Mouse (Mus musculus): ENCODE measurements around the gene Syce2. TPM values are rescaled to one million over a fixed set of nuclear protein-coding genes. Genes with fewer than 3 reads are reported as not detected.

Gene Syce2
- polyA plus RNA-seq (2017; shearing (Covaris generic)): 3.5 TPM

DNA sequence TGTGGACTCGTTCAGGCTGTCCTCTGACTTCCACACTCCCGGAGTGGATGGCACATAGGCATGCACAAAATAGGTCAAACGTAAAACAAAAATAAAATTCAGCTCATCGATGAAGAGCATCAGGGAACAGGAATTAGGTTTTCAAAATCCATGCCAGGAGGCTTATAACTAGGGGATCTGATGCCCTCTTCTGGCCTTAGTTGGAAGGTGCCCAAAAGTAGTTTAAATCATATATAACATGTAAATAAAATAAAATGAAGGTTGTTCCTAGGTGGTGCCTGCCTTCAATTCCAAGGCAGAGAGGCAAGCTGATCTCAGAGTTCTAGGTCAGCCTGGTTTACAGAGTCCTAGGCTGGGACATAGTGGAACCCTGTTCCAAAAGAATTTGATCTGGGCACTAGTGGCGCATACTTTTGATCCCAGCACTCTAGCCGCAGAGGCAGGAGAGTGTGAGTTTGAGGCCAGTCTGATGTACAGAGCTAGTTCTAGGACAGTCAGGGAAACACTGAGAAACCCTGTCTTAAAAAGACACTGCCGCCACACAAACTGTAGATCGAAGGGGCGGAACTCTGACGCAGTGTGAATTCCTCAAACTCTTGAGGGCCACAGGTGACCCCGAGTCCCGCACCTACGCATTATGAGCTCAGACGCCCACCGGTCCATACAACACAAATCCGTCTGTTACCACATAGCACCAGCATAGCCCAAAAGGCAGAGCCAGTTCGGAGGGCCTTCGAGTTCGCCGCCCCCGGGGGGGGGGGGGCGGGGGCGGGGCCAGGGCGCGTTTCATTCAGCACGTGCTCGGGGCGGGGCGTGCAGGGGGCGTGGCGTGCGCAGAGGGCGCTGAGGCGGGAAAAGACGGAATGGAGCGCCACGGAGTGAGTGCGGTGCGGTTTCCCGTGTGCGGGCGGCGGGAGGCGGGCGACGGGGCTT lies at the start of gene Syce2:
Gene Syce2, plus strand, starts transcription at position 736 of the 933 bp plus-strand sequence.

GRCm38 (mm10) chr8:84822723-84823122 lies 49.2 kb upstream of the Syce2 start, which contains the start of gene Dand5:
Gene Dand5, minus strand, starts transcription at chr8:84822823.

DNA sequence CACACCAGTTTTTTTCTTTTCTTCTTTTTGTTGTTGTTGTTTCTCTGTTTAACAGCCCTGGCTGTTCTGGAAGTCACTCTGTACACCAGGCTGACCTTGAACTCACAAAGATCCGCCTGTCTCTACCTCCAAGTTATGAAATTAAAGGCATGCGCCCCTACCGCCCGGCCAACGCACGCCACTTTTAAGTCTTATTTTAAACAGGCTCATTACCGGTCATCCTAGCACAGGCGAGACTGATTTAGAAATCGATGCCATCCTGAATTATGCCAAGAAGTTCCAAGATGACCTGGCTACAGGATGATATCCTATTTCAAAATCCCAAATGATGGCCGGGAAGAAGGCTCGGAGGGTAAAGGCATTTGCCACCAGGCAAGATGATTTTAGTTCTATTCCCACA lies 40.4 kb upstream of the Syce2 start, which contains the start of gene Gadd45gip1:
Gene Gadd45gip1, plus strand, starts transcription at position 33 of the 400 bp plus-strand sequence.

DNA sequence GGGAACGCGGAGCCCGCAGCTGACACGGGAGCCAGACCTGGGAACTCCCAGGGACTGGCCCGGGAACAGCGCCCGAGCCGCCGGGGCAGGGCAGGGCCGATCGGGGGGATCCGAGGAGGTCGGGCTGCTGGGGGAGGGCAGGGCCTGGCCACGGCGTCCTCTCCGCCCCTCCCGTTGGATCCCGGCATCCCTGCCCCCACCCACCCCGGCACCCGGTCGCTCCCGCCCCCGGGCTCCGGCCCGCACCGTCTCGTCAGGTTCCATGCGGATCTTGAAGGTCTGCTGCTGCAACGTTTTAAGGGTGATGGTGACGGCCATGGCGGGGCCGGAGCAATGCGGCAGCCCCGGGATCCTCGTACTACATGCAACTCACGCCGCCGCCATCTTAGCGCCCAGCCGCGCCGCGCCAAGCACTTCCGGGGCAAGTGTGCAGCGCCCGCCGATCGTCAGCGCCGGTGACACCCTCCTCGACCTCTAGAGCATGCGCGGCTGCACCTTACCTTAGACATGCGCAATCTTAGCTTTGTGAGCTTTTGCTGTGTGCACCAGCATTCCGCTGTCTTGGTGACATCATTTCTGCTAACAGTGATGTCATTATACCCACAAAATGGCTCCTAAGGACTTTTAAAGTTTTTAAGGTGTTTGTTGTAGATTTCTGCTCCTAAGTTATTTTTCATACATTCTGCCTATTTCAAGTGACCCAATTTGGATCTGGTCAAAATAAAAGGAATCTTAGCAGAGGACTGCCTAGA lies 31.5 kb upstream of the Syce2 start, which contains the start of gene Rad23a:
Gene Rad23a, minus strand, starts transcription at position 418 of the 752 bp plus-strand sequence.

DNA sequence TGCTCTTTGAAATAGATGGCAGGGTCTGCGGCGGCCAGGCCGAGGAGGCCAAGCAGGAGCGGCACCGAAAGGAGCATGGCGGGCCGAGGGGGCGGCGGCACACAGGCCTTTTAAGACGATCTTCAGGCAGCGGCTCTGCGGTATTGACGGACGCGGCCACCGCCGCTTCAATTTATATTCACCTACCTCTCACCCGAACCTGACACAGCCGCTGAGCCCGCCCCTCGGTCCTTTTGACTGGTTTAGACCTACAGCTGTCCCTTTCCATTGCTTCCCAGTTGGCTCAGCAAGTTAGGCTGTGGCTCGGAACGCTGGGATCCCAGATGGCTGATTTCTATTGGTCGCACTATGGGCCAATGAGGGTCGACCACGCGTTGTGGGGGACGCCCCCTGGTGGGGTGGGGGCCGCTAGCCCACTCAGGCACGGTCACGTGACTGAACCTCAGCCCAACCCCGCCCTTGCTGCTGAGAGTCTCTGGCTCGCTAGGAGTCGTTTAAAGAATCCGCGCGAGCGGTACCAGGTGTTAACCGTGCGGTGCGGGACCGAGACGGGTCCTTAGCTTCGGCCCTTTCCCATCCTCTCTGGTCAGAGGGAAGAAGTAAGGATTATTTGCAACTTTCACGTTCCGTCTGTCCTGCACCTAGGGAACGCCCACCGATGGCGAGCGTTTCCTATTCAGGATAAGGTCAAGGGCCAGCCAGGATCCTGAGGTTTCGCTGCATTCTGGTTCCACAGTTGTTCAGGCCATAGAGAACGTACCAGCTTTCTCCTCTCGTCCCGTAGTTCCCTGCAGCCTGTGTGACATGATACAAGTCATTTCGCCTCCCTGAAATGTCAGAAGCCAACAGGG lies 25.0 kb upstream of the Syce2 start, which contains the start of gene Calr:
Gene Calr, minus strand, starts transcription at position 213 of the 851 bp plus-strand sequence.

GRCm38 (mm10) chr8:84856864-84857441 lies 15.0 kb upstream of the Syce2 start, which contains the start of gene Farsa:
Gene Farsa, plus strand, starts transcription at chr8:84856989.

GRCm38 (mm10) chr8:84893709-84894134 lies 21.8 kb downstream of the Syce2 start, which contains the start of gene Gcdh:
Gene Gcdh, minus strand, starts transcription at chr8:84893921.

GRCm38 (mm10) chr8:84901752-84902151 lies 29.8 kb downstream of the Syce2 start, which contains the start of gene Klf1:
Gene Klf1, plus strand, starts transcription at chr8:84901928.

DNA sequence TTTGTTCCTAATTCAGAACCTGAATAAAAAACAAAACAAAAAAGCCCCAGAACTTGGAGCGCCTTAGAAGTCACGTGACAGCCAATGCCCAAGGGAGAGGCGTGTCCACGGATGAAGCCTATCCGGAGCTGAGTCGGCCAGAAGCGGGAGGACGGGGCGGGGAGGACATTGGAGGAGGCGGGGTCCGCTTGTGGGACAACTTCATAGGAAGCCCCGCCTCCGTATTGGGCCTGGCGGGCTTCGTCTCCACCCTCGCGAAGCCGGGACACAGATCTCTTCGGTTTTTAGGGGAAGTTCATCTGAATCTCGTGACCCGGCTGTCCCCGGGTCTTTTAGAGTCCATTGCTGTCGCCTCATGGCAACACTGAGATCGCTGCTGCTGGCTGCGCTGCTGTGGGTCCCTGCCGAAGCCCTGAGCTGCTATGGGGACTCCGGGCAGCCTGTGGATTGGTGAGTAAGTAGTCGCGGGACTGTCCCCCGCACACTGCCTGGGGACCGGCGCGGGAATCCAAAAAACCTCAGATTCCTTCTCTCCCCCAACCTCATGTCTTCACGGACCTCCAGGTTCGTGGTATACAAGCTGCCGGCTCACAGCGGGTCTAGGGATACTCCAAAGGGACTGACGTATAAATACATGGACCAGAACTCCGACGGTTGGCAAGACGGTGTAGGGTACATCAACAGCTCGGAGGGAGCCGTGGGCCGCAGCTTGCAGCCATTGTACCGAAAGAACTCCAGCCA lies 36.7 kb downstream of the Syce2 start, which contains the start of gene Dnase2a:
Gene Dnase2a, plus strand, starts transcription at position 140 of the 741 bp plus-strand sequence.

DNA sequence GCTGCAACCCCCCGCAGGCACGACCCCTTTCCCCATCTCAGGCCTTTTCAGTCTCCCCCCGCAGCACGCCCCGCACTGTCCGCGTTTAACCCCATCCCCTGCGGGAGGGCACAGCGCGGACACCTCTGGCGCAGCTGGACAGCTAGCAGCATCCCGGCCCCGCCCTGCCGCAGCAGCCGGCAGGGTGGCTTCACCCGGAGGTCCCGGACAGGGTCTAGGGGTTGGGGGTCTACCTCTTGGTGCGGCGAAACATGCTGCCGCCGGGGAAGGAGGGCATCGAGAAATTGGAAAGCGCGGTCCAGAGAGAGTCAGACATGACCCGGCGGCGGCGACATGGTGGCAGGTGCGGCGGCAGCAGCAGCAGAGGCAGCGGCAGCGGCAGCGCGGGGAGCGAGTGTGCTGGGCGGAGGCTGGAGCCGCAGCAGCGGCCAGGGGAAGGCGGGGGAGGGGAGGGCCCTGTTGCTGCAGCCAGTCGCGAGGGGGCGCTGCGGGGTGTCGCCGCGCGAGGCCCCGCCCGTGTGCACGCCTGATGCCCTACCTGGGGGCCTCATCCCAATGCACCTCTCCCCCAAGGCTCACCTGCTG lies 65.1 kb downstream of the Syce2 start, which contains the start of gene Mast1:
Gene Mast1, minus strand, starts transcription at position 398 of the 585 bp plus-strand sequence.

Other genes with a start within 250 kb of the Syce2 start
- 473 TPM for gene Ier2, start 209.3 kb upstream of the Syce2 start, polyA plus RNA-seq (2017; shearing (Covaris generic))
- gene Trmt1, start 185.8 kb upstream of the Syce2 start, polyA plus RNA-seq (2017; shearing (Covaris generic)): 79.3 TPM
- gene Nacc1, start 184.2 kb upstream of the Syce2 start, polyA plus RNA-seq (2017; shearing (Covaris generic)): 14.7 TPM
- not detected for gene Lyl1, start 170.7 kb upstream of the Syce2 start, polyA plus RNA-seq (2017; shearing (Covaris generic))
- gene G430095P16Rik, start 149.1 kb upstream of the Syce2 start, polyA plus RNA-seq (2017; shearing (Covaris generic)): 15.7 TPM
- 12.9 TPM for gene Nfix, start 71.8 kb upstream of the Syce2 start, polyA plus RNA-seq (2017; shearing (Covaris generic))
- 1.7 TPM for gene Dand5, start 49.3 kb upstream of the Syce2 start, polyA plus RNA-seq (2017; shearing (Covaris generic))
- gene Gadd45gip1, start 40.6 kb upstream of the Syce2 start, polyA plus RNA-seq (2017; shearing (Covaris generic)): 25.6 TPM
- 153 TPM for gene Rad23a, start 31.4 kb upstream of the Syce2 start, polyA plus RNA-seq (2017; shearing (Covaris generic))
- gene Calr, start 25.2 kb upstream of the Syce2 start, polyA plus RNA-seq (2017; shearing (Covaris generic)): 394 TPM
- 96.7 TPM for gene Farsa, start 15.1 kb upstream of the Syce2 start, polyA plus RNA-seq (2017; shearing (Covaris generic))
- 25.9 TPM for gene Gcdh, start 21.8 kb downstream of the Syce2 start, polyA plus RNA-seq (2017; shearing (Covaris generic))
- 0.30 TPM for gene Klf1, start 29.8 kb downstream of the Syce2 start, polyA plus RNA-seq (2017; shearing (Covaris generic))
- gene Dnase2a, start 36.4 kb downstream of the Syce2 start, polyA plus RNA-seq (2017; shearing (Covaris generic)): 4.9 TPM
- gene Mast1, start 65.2 kb downstream of the Syce2 start, polyA plus RNA-seq (2017; shearing (Covaris generic)): 0.39 TPM
- gene Rtbdn, start 74.9 kb downstream of the Syce2 start, polyA plus RNA-seq (2017; shearing (Covaris generic)): not detected
- not detected for gene Gm49661, start 97.3 kb downstream of the Syce2 start, polyA plus RNA-seq (2017; shearing (Covaris generic))
- gene Prdx2, start 97.5 kb downstream of the Syce2 start, polyA plus RNA-seq (2017; shearing (Covaris generic)): 93.0 TPM
- 63.4 TPM for gene Rnaseh2a, start 97.7 kb downstream of the Syce2 start, polyA plus RNA-seq (2017; shearing (Covaris generic))
- 2,774 TPM for gene Junb, start 106.6 kb downstream of the Syce2 start, polyA plus RNA-seq (2017; shearing (Covaris generic))
- gene Hook2, start 118.5 kb downstream of the Syce2 start, polyA plus RNA-seq (2017; shearing (Covaris generic)): 12.8 TPM
- not detected for gene Best2, start 142.4 kb downstream of the Syce2 start, polyA plus RNA-seq (2017; shearing (Covaris generic))
- gene Asna1, start 153.2 kb downstream of the Syce2 start, polyA plus RNA-seq (2017; shearing (Covaris generic)): 22.6 TPM
- gene Trir, start 154.7 kb downstream of the Syce2 start, polyA plus RNA-seq (2017; shearing (Covaris generic)): 180 TPM
- 27.8 TPM for gene Tnpo2, start 164.8 kb downstream of the Syce2 start, polyA plus RNA-seq (2017; shearing (Covaris generic))
- 4.1 TPM for gene Fbxw9, start 187.9 kb downstream of the Syce2 start, polyA plus RNA-seq (2017; shearing (Covaris generic))
- gene Gm5741, start 195.9 kb downstream of the Syce2 start, polyA plus RNA-seq (2017; shearing (Covaris generic)): not detected
- gene Dhps, start 199.6 kb downstream of the Syce2 start, polyA plus RNA-seq (2017; shearing (Covaris generic)): 99.9 TPM
- gene Wdr83os, start 208.6 kb downstream of the Syce2 start, polyA plus RNA-seq (2017; shearing (Covaris generic)): 114 TPM
- gene Wdr83, start 209.2 kb downstream of the Syce2 start, polyA plus RNA-seq (2017; shearing (Covaris generic)): 18.4 TPM
- 109 TPM for gene Man2b1, start 211.2 kb downstream of the Syce2 start, polyA plus RNA-seq (2017; shearing (Covaris generic))

All from naive thymus-derived CD4-positive, alpha-beta T cell, adult 5 months (primary cell).